Mouse (Mus musculus): ENCODE measurements at regions not wholly inside any gene's neighbourhood (a gene's known extent, or its start where the extent isn't known, plus 50 kb on each side); places are given as distances from the start of the nearest gene placed in this dataset.

DNA sequence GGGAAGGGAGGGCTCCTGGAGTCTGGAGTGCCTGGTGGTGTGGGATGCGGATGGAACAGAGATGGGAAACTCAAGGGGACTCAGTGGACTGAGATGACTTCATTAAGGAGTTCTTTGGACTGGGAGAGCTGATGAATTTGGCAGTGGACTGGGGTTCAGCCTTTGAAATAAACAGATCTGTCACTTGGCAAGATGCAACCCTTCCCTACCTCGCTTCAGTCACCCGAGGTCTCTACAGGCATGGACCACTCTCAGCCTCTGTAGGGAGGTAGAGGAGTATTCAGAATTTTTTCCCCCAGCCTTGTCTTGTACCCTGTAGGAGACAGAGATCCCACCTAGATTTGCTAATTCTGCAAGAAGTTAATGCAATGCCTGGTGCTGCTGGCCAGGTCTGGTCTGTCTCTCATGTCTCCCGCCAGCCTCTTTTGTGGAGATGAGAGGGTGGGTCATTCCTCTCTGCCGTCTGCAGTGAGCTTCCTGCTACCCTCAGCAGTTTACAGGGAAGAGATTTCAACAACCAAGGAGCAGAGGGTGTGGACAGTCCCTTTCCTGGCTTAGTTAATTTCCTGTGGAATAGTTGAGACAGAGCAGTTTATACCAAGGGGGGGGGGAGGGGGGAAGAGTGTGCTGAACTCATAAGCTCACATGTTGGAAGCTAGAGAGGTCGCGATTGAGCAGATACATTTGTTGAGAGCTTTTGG is 261.0 kb downstream of the Rps24 start:
- TF ChIP-seq CTCF (conservative IDR thresholded peaks at IDR 0.05; ENCODE audit: low read length) (no peak), NANOG (IDR thresholded peaks at IDR 0.05; ENCODE audit: borderline replicate concordance, low read length) (no peak), POU5F1 (IDR thresholded peaks at IDR 0.05; ENCODE audit: borderline replicate concordance, low read length) (no peak)
